ENCODE assay signal across 18 mouse cellular contexts in the genomic region with DNA sequence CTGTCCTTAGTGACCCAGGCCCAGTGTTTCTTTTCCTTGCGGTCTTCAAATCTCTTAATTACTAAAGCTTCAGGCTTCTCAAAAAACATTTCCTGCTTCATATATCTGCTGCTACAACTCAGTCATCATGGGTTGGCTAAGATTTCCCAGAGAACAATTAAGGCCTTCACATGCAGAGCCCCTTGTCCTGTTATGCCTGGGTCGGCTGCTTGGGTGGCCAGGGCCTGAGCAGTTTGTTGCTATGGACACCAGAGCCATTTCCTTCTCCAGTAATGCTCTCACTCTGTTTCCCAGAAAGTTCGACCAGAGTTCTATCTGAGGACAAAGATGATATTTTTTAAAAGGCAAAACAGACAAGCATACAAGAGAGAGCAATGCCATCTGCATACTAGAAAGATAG. TPM values are rescaled to one million over a fixed set of nuclear protein-coding genes. Genes with fewer than 3 reads are reported as not detected.
DNase-seq lines count a peak whose midpoint lies in the region; ATAC-seq and TF ChIP-seq lines count a peak whose summit lies in the region.
"Had no signal": no experiment of that assay in that cellular context is flagged by ENCODE, and none has a peak within 500 bp of the region (broad histone marks: within the 10 kb centered on the region; RNA-seq: fewer than 3 reads in every experiment).

No protein-coding gene starts in this region.

- H3K36me3 ChIP-seq in hindbrain, embryonic 11.5 days (ENCODE audit: control insufficient read depth, insufficient read depth, low read length) = no peaks in the 10 kb centered on the region
- peaks cover 54% of the 10 kb centered on the region for H3K36me3 ChIP-seq in hindbrain, embryonic 14.5 days (replicated peaks; ENCODE audit: control insufficient read depth, insufficient read depth)
- H3K36me3 ChIP-seq in kidney, postnatal 0 days (ENCODE audit: insufficient read depth, low read length) = 0 out of 2 replicates have a peak, but pooled peaks cover 10% of the 10 kb centered on the region
- peaks cover 7% of the 10 kb centered on the region for H3K36me3 ChIP-seq in kidney, embryonic 14.5 days (ENCODE audit: control insufficient read depth, insufficient read depth, low read length)
- H3K36me3 ChIP-seq in embryonic facial prominence, embryonic 11.5 days (replicated peaks; ENCODE audit: control insufficient read depth, insufficient read depth, low read depth, low read length) = no peaks in the 10 kb centered on the region
- H3K36me3 ChIP-seq in stomach, embryonic 14.5 days (ENCODE audit: control insufficient read depth, insufficient read depth, low read length) = no peaks in the 10 kb centered on the region; the same call in 1 of the 2 replicates
- no peaks in the 10 kb centered on the region; the same call in 1 of the 2 replicates for H3K36me3 ChIP-seq in forebrain, embryonic 11.5 days (ENCODE audit: control insufficient read depth, insufficient read depth, low read length)

- no peak for TF ChIP-seq CTCF in kidney, postnatal 0 days (IDR thresholded peaks at IDR 0.05; ENCODE audit: low read depth)

- no peak overlapping the region for H3K4me2 ChIP-seq in hindbrain, embryonic 11.5 days (replicated peaks; ENCODE audit: low read depth, low read length)
- no peak overlapping the region for H3K4me2 ChIP-seq in hindbrain, embryonic 14.5 days (replicated peaks)
- no peak overlapping the region for H3K4me2 ChIP-seq in kidney, postnatal 0 days (ENCODE audit: low read length)
- H3K4me2 ChIP-seq in kidney, embryonic 14.5 days (replicated peaks; ENCODE audit: low read depth, low read length) = no peak overlapping the region
- no peak overlapping the region for H3K4me2 ChIP-seq in embryonic facial prominence, embryonic 11.5 days (ENCODE audit: low read depth, low read length)
- H3K4me2 ChIP-seq in stomach, embryonic 14.5 days (replicated peaks; ENCODE audit: low read depth, low read length) = no peak overlapping the region
- H3K4me2 ChIP-seq in forebrain, embryonic 11.5 days (ENCODE audit: low read depth, low read length, severe bottlenecking) = no peak overlapping the region
- H3K4me2 ChIP-seq: embryonic facial prominence, embryonic 13.5 days; hindbrain, embryonic 13.5 days; midbrain, embryonic 12.5 days had no signal

- H3K4me1 ChIP-seq in hindbrain, embryonic 11.5 days (replicated peaks; ENCODE audit: control insufficient read depth, insufficient read depth, low read length) = no peaks in the 10 kb centered on the region
- H3K4me1 ChIP-seq in hindbrain, embryonic 14.5 days (replicated peaks; ENCODE audit: control insufficient read depth, insufficient read depth, low read length) = no peaks in the 10 kb centered on the region
- no peaks in the 10 kb centered on the region for H3K4me1 ChIP-seq in kidney, postnatal 0 days (replicated peaks; ENCODE audit: insufficient read depth, low read length)
- H3K4me1 ChIP-seq in kidney, embryonic 14.5 days (ENCODE audit: control insufficient read depth, insufficient read depth, low read length) = no peaks in the 10 kb centered on the region
- no peaks in the 10 kb centered on the region for H3K4me1 ChIP-seq in embryonic facial prominence, embryonic 11.5 days (ENCODE audit: control insufficient read depth, insufficient read depth, low read length)
- H3K4me1 ChIP-seq in stomach, embryonic 14.5 days (ENCODE audit: control insufficient read depth, insufficient read depth, low read length) = no peaks in the 10 kb centered on the region
- no peaks in the 10 kb centered on the region for H3K4me1 ChIP-seq in forebrain, embryonic 11.5 days (replicated peaks; ENCODE audit: control insufficient read depth, insufficient read depth, low read length)
- H3K4me1 ChIP-seq: embryonic facial prominence, embryonic 13.5 days; hindbrain, embryonic 13.5 days; midbrain, embryonic 12.5 days had no signal

- no peak for ATAC-seq in hindbrain, embryonic 11.5 days (ENCODE audit: low FRiP score)
- no peak for ATAC-seq in hindbrain, embryonic 14.5 days (ENCODE audit: low FRiP score)
- ATAC-seq in kidney, postnatal 0 days (replicated peaks; ENCODE audit: low FRiP score, low read depth) = peak; percentile 66; the same call in 1 of the 2 replicates
- ATAC-seq in kidney, embryonic 14.5 days (ENCODE audit: low FRiP score, low TSS enrichment) = no peak
- no peak for ATAC-seq in embryonic facial prominence, embryonic 11.5 days (replicated peaks; ENCODE audit: insufficient number of reproducible peaks, low FRiP score, low TSS enrichment, low read depth)
- 0 out of 2 replicates have a peak, but pooled peaks have one; percentile 23 for ATAC-seq in stomach, embryonic 14.5 days (ENCODE audit: insufficient number of reproducible peaks, insufficient read depth, low FRiP score, low read depth)
- ATAC-seq in forebrain, embryonic 11.5 days (replicated peaks; ENCODE audit: low FRiP score) = no peak

- no peaks in the 10 kb centered on the region for H3K9me3 ChIP-seq in hindbrain, embryonic 11.5 days (ENCODE audit: control insufficient read depth, low read length)
- H3K9me3 ChIP-seq in hindbrain, embryonic 14.5 days (ENCODE audit: control insufficient read depth, low read length) = no peaks in the 10 kb centered on the region
- H3K9me3 ChIP-seq in kidney, postnatal 0 days (replicated peaks; ENCODE audit: low read length) = no peaks in the 10 kb centered on the region
- H3K9me3 ChIP-seq in kidney, embryonic 14.5 days (ENCODE audit: control insufficient read depth, low read length) = no peaks in the 10 kb centered on the region
- H3K9me3 ChIP-seq in embryonic facial prominence, embryonic 11.5 days (replicated peaks; ENCODE audit: control insufficient read depth, low read length) = no peaks in the 10 kb centered on the region
- H3K9me3 ChIP-seq in stomach, embryonic 14.5 days (ENCODE audit: control insufficient read depth, low read depth, low read length) = no peaks in the 10 kb centered on the region
- no peaks in the 10 kb centered on the region for H3K9me3 ChIP-seq in forebrain, embryonic 11.5 days (ENCODE audit: control insufficient read depth, low read length)
- H3K9me3 ChIP-seq: embryonic facial prominence, embryonic 13.5 days; hindbrain, embryonic 13.5 days; midbrain, embryonic 12.5 days had no signal

- no peak overlapping the region for H3K27ac ChIP-seq in hindbrain, embryonic 11.5 days (ENCODE audit: low read depth, low read length)
- no peak overlapping the region for H3K27ac ChIP-seq in hindbrain, embryonic 14.5 days
- peak overlapping the region; percentile 43; the same call in 1 of the 2 replicates for H3K27ac ChIP-seq in kidney, postnatal 0 days
- no peak overlapping the region; the same call in 1 of the 2 replicates for H3K27ac ChIP-seq in kidney, embryonic 14.5 days (ENCODE audit: low read depth, low read length)
- no peak overlapping the region for H3K27ac ChIP-seq in embryonic facial prominence, embryonic 11.5 days (replicated peaks; ENCODE audit: low read depth, low read length)
- H3K27ac ChIP-seq in stomach, embryonic 14.5 days (ENCODE audit: low read length) = 0 out of 2 replicates have a peak overlapping the region, but pooled peaks have one; percentile 15
- H3K27ac ChIP-seq in forebrain, embryonic 11.5 days (ENCODE audit: low read depth, low read length) = no peak overlapping the region
- H3K27ac ChIP-seq: embryonic facial prominence, embryonic 13.5 days; hindbrain, embryonic 13.5 days; macrophage; midbrain, embryonic 12.5 days had no signal

- H3K9ac ChIP-seq in hindbrain, embryonic 11.5 days (ENCODE audit: low read depth, low read length) = no peak overlapping the region
- H3K9ac ChIP-seq in hindbrain, embryonic 14.5 days = no peak overlapping the region
- H3K9ac ChIP-seq in kidney, postnatal 0 days (ENCODE audit: low read depth, low read length) = no peak overlapping the region
- no peak overlapping the region for H3K9ac ChIP-seq in kidney, embryonic 14.5 days (ENCODE audit: low read depth, low read length)
- no peak overlapping the region for H3K9ac ChIP-seq in embryonic facial prominence, embryonic 11.5 days (replicated peaks; ENCODE audit: low read length)
- no peak overlapping the region for H3K9ac ChIP-seq in stomach, embryonic 14.5 days (replicated peaks; ENCODE audit: low read depth, low read length)
- no peak overlapping the region for H3K9ac ChIP-seq in forebrain, embryonic 11.5 days (ENCODE audit: low read length)
- H3K9ac ChIP-seq: embryonic facial prominence, embryonic 13.5 days; hindbrain, embryonic 13.5 days; midbrain, embryonic 12.5 days had no signal

- peak; percentile 2 for DNase-seq in hindbrain, embryonic 11.5 days (ENCODE audit: low spot score)
- DNase-seq in hindbrain, embryonic 14.5 days (ENCODE audit: low spot score) = no peak
- peak; percentile 27 for DNase-seq in kidney, postnatal 0 days (ENCODE audit: low spot score)
- DNase-seq in embryonic facial prominence, embryonic 11.5 days (ENCODE audit: low spot score) = peak; percentile 27
- DNase-seq in gastrocnemius, adult 18-20 months (ENCODE audit: low spot score) = no peak
- no peak for DNase-seq in forebrain, embryonic 11.5 days (ENCODE audit: low spot score)
- DNase-seq: cerebellum, adult 9-11 months; gastrocnemius, postnatal 25 days; layer of hippocampus, adult 9-11 months; lung, adult 2 months; spleen, adult 18-20 months; thymus, postnatal 25 days had no signal

- no peaks in the 10 kb centered on the region for H3K27me3 ChIP-seq in hindbrain, embryonic 11.5 days (ENCODE audit: control insufficient read depth, insufficient read depth, low read length)
- H3K27me3 ChIP-seq in hindbrain, embryonic 14.5 days (ENCODE audit: control insufficient read depth, insufficient read depth, low read length) = no peaks in the 10 kb centered on the region
- no peaks in the 10 kb centered on the region for H3K27me3 ChIP-seq in kidney, postnatal 0 days (ENCODE audit: insufficient read depth, low read length)
- H3K27me3 ChIP-seq in kidney, embryonic 14.5 days (ENCODE audit: control insufficient read depth, insufficient read depth, low read length) = no peaks in the 10 kb centered on the region
- H3K27me3 ChIP-seq in embryonic facial prominence, embryonic 11.5 days (ENCODE audit: control insufficient read depth, insufficient read depth, low read length) = no peaks in the 10 kb centered on the region
- no peaks in the 10 kb centered on the region for H3K27me3 ChIP-seq in stomach, embryonic 14.5 days (ENCODE audit: control insufficient read depth, insufficient read depth, low read length)
- no peaks in the 10 kb centered on the region for H3K27me3 ChIP-seq in forebrain, embryonic 11.5 days (ENCODE audit: control insufficient read depth, insufficient read depth, low read length)
- H3K27me3 ChIP-seq: embryonic facial prominence, embryonic 13.5 days; hindbrain, embryonic 13.5 days; midbrain, embryonic 12.5 days had no signal

- no peak overlapping the region for H3K4me3 ChIP-seq in hindbrain, embryonic 11.5 days (ENCODE audit: low read depth, low read length)
- H3K4me3 ChIP-seq in hindbrain, embryonic 14.5 days (replicated peaks; ENCODE audit: low read length) = no peak overlapping the region
- no peak overlapping the region for H3K4me3 ChIP-seq in kidney, postnatal 0 days (replicated peaks; ENCODE audit: low read depth, low read length)
- H3K4me3 ChIP-seq in kidney, embryonic 14.5 days (ENCODE audit: low read length) = no peak overlapping the region
- H3K4me3 ChIP-seq in embryonic facial prominence, embryonic 11.5 days (ENCODE audit: low read depth, low read length) = no peak overlapping the region
- H3K4me3 ChIP-seq in stomach, embryonic 14.5 days (ENCODE audit: low read depth, low read length) = no peak overlapping the region
- H3K4me3 ChIP-seq in forebrain, embryonic 11.5 days (ENCODE audit: low read depth, low read length) = no peak overlapping the region
- H3K4me3 ChIP-seq: embryonic facial prominence, embryonic 13.5 days; hindbrain, embryonic 13.5 days; midbrain, embryonic 12.5 days had no signal

- 56% methylated on average over 3 of the region's 3 CpGs for WGBS in hindbrain, embryonic 11.5 days
- 42% methylated on average over 3 of the region's 3 CpGs for WGBS in hindbrain, embryonic 14.5 days
- WGBS in kidney, postnatal 0 days = 42% methylated on average over 3 of the region's 3 CpGs
- 48% methylated on average over 3 of the region's 3 CpGs for WGBS in kidney, embryonic 14.5 days
- 34% methylated on average over 3 of the region's 3 CpGs for WGBS in embryonic facial prominence, embryonic 11.5 days
- 52% methylated on average over 3 of the region's 3 CpGs for WGBS in stomach, embryonic 14.5 days
- WGBS in forebrain, embryonic 11.5 days = 70% methylated on average over 3 of the region's 3 CpGs

RNA-seq across cellular contexts. Expression of a gene that starts 32.7 kb away (rescaled TPM):
- polyA plus RNA-seq in hindbrain, embryonic 11.5 days (2014; fragmentation: Nextera tagmentation; extraction: Ambion mirVana) = 26.9 and 29.1 TPM in 2 replicates
- 49.9 and 53.9 TPM in 2 replicates for polyA plus RNA-seq in hindbrain, embryonic 14.5 days (2014; fragmentation: Nextera tagmentation; extraction: Ambion mirVana)
- 46.1 and 49.5 TPM in 2 replicates for polyA plus RNA-seq in kidney, postnatal 0 days (2015; fragmentation: Nextera tagmentation; extraction: Ambion mirVana)
- 22.9 and 23.0 TPM in 2 replicates for polyA plus RNA-seq in kidney, embryonic 14.5 days (2014; fragmentation: Nextera tagmentation; extraction: Ambion mirVana)
- polyA plus RNA-seq in embryonic facial prominence, embryonic 11.5 days (2014; fragmentation: Nextera tagmentation; extraction: Ambion mirVana) = 22.0 and 23.2 TPM in 2 replicates
- 23.4 and 24.2 TPM in 2 replicates for polyA plus RNA-seq in stomach, embryonic 14.5 days (2014; fragmentation: Nextera tagmentation; extraction: Ambion mirVana)
- total RNA-seq in gastrocnemius, adult 18-20 months (2021) = 1 to 10 TPM in 1 of 2 experiments, under 1 TPM in 1; 0.59 to 1.1 TPM
- 18.2 TPM in 2 replicates for polyA plus RNA-seq in forebrain, embryonic 11.5 days (2014; fragmentation: Nextera tagmentation; extraction: Ambion mirVana)

RNA-seq across cellular contexts. Expression of a gene that starts 32.8 kb away (rescaled TPM):
- 166 and 189 TPM in 2 replicates for polyA plus RNA-seq in hindbrain, embryonic 11.5 days (2014; fragmentation: Nextera tagmentation; extraction: Ambion mirVana)
- 112 and 119 TPM in 2 replicates for polyA plus RNA-seq in hindbrain, embryonic 14.5 days (2014; fragmentation: Nextera tagmentation; extraction: Ambion mirVana)
- polyA plus RNA-seq in kidney, postnatal 0 days (2015; fragmentation: Nextera tagmentation; extraction: Ambion mirVana) = 153 and 155 TPM in 2 replicates
- polyA plus RNA-seq in kidney, embryonic 14.5 days (2014; fragmentation: Nextera tagmentation; extraction: Ambion mirVana) = 216 and 230 TPM in 2 replicates
- polyA plus RNA-seq in embryonic facial prominence, embryonic 11.5 days (2014; fragmentation: Nextera tagmentation; extraction: Ambion mirVana) = 202 and 207 TPM in 2 replicates
- polyA plus RNA-seq in stomach, embryonic 14.5 days (2014; fragmentation: Nextera tagmentation; extraction: Ambion mirVana) = 176 and 184 TPM in 2 replicates
- 10 to 100 TPM; 31.1 to 36.5 TPM for total RNA-seq in gastrocnemius, adult 18-20 months (2021)
- polyA plus RNA-seq in forebrain, embryonic 11.5 days (2014; fragmentation: Nextera tagmentation; extraction: Ambion mirVana) = 196 and 197 TPM in 2 replicates

Comparison
In these comparisons a context has a peak if more than half of its experiments do, and no peak if none do; other contexts are left out.
1. ATAC-seq: peak in kidney, postnatal 0 days (single experiment) and stomach, embryonic 14.5 days (single experiment); none in hindbrain, embryonic 11.5 days (single experiment), hindbrain, embryonic 14.5 days (single experiment), kidney, embryonic 14.5 days (single experiment), embryonic facial prominence, embryonic 11.5 days (single experiment) and forebrain, embryonic 11.5 days (single experiment).
2. DNase-seq: peak in hindbrain, embryonic 11.5 days (single experiment), kidney, postnatal 0 days (single experiment) and embryonic facial prominence, embryonic 11.5 days (single experiment); none in hindbrain, embryonic 14.5 days (single experiment), gastrocnemius, adult 18-20 months (single experiment) and forebrain, embryonic 11.5 days (single experiment).
3. H3K27ac ChIP-seq: peak in kidney, postnatal 0 days (single experiment) and stomach, embryonic 14.5 days (single experiment); none in hindbrain, embryonic 11.5 days (single experiment), hindbrain, embryonic 14.5 days (single experiment), kidney, embryonic 14.5 days (single experiment), embryonic facial prominence, embryonic 11.5 days (single experiment) and forebrain, embryonic 11.5 days (single experiment).